Mouse (Mus musculus): ENCODE measurements around the gene Zfand2b.

The Zfand2b gene

DNA sequence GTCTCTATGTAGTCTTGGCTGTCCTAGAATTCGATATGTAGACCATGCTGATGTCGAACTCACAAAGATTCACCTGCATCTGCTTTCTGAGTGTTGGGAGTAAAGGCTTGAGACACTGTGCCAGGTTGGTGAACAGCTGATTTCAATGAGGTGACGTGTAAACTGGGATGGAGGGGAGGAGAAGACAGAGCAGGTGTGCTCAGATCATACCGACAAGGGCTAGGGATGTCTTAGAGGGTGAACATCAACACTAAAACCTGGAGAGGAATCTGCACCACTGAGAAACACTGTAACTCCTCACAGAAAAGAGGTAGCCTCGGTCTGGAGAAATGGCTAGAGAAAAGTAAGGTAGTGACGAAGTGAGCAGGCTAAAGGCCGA, 364 bp upstream of the Zfand2b start:
- no peak for DNase-seq

DNA sequence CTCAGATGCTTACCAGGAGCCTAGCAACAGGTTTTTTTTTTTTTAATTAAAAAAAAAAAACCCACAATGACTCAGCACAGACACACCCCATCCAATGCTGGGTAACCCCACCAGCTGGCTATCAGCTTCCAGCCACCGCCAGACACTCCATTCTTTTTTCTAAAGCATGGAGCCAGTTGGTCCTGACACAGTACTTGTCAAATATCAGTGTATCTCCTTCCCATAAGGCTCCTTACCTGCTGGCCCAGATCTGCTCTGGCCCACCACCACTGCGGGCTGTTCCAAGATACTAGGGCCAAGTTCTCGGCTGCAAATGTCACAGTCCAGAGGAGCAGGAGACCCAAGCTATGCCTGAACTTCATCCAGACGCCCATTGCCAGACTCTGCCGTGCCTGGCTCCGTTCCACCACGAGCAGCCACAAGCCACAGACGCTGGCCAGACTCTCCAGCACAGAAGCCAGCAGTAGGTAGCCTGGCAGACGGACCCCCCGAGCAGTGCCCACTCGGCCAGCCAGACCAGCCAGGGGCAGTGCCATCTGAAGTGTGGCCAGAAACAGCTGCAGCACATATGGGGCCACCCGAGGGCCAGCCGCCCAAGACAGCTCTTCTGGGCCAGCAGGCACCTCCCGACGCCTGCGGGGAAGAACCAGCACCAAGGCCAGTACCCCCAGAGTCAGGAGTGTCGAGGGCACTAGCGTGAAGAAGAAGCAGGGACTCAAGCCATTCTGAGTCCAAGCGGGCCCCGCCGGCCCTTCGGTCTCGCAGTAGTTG, 11.1 kb downstream of the Zfand2b start:
- peak; percentile 83 for DNase-seq

DNA sequence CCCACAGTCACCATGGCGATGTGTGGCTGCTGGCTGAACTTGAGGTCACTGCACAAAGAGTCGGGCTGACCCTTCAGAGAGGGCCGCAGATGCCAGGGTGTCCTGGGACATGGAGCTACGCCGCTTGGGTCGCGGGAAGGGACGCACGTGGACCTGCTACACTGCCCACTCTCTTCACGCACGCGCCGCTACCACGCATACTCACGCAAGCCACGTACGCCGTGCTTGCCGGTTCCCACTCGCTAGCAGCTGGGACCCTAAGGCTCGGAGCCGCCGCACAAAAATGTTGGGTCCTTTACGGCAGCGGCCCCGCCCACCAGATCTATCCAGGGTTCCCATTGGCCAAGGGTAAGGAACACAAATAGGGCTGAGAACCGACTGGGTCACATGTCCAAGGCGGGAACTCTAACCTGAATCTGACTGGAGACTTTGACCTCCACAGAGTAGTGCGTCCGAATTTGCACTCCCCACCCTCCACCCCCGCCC, 11.7 kb downstream of the Zfand2b start, which contains the start of gene Abcb6:
Gene Abcb6 (minus strand): TSS at position 288 of the 486 bp plus-strand sequence.
- peak; percentile 95 for DNase-seq

DNA sequence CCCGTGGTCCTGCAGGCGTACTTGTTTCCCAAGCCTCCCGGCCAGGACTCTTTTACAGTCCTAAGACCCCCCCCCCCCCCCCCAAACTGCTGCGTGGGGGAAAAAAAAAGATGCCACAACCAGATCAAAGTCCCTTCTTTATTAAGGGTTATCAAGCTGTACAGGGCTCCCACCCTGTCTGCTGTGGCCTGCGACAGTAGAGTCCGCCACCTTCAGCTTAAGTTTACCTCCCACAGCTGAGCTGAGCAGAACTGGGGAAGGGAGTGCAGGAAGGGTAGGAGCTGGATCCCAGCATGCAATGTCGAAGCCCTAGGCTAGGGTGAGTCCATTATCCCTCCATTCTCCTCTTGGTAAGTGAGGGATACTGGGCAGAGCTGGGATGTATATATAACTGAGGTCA, 12.3 kb downstream of the Zfand2b start:
- no peak for DNase-seq

DNA sequence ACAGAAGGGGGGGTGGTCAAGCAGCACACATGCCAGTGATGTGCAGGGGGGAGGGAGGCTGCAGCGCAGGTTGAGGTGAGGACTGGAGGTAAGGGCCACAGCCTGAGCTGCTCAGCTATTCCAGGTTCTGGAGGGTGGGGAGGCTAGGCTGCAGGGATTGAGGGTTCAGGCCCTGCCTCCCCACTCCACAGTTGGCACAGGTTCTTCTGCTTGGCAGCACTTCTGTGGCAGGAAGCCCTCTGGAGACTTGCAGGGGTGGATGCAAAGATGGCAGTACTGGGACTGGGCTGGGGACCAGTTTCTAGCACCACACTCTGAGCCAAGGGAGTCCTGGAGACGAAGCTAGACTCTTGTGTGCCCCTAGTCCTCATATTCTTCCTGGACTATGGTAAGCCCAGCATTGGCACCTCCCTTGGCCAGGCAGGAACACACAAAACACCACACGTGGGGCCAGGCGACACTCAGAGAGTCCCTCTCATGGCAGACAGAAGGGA, 13.0 kb downstream of the Zfand2b start:
- no peak for DNase-seq

DNA sequence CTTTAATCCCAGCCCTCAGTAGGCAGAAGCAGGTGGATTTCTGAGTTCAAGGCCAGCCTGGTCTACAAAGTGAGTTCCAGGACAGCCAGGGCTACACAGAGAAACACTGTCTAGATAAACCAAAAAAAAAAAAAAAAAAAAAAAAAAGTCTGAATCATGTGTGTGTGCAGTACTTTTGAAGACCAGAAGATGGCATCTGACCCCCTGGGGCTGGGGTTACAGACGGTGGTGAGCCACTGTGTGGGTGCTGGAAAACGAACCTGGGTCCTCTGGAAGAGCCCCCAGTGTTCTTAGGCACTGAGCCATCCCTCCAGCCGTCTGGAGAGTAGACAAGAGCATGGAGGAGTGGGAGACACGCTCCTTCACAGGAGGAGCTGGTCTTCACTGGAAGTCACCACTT, 13.7 kb downstream of the Zfand2b start:
- no peak for DNase-seq

DNA sequence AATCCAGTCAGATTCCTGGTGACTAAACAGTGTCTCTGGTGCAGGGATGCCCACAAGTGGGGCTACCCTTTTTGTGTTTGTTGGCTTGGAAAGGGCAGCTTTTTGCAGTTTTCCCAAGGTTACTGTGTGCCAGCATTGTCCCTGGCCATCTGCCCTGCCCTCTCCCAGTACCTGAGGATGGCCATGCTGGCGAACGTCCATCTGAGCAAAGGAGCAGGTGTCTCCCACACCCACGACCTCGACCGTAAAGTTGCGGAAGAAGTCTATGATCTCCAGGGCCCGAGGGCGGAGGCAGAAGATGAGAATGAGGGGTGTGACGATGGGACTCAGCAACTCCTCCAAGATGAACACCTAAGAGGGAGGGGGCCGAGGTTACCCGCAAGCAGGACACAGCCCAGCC, 17.0 kb downstream of the Zfand2b start:
- no peak for DNase-seq

DNA sequence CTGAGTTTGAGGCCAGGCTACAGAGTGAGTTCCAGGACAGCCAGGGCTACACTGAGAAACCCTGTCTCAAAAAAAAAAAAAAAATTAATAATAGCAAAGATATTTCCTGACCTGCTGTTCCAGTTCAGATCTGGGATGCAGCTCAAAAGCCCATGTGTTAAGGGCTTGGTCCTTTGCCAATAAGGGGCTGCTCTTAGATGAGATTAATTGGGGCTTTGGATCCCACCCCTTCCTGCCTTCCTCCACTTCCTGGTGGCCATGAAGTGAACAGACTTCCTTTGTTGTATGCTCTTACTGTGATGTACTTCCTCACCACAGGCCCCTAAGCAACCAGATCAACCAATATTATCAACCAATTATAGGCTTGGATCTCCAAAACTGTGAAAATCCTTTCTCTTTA, 18.7 kb downstream of the Zfand2b start:
- no peak for DNase-seq

DNA sequence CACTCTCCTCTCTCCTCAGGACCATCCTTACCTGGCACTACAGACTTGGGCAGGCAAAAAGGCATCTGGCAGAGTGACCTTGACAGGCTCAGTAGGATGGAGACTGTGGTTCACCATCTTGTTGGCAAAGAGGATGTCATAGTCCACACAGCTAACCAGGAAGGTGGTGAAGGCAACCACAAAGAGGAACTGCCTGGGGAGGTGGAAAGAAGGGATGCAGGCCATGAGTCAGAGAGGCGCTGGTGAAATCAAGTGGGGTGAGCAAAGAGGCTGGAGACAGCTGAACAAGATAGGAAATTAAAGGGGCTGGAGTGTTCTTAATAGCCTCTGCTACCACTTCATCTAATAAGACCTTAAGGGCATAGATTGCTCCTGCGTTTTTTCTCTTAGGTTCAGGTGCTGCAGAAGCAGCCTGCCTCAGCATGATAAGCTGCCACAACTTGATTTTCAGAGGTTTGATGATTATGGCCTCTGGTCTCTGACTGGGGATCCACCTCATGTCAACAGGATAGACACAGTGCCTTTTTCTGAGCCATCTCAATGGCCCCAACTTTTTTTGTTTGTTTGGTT, 19.6 kb downstream of the Zfand2b start:
- no peak for DNase-seq

DNA sequence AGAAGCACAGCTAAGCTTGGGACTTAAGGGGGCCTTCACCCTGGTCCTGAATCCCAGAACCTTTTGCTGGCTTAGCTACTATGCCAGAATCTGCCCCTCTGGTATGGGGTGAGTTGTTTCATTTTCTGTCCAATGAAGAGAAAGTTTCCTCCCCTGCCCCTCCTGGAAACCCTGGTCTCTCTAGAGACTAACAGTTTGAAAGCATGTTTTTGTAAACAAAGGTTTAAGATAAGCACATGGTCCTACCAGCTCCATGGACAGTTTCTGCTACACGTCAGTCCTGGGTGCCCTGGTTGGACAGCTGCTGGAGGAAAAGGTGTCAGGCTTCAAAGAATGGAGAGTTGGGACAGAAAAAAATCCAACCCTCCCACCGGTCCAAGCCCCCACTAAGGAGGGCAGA, 22.1 kb downstream of the Zfand2b start:
- no peak for DNase-seq

DNA sequence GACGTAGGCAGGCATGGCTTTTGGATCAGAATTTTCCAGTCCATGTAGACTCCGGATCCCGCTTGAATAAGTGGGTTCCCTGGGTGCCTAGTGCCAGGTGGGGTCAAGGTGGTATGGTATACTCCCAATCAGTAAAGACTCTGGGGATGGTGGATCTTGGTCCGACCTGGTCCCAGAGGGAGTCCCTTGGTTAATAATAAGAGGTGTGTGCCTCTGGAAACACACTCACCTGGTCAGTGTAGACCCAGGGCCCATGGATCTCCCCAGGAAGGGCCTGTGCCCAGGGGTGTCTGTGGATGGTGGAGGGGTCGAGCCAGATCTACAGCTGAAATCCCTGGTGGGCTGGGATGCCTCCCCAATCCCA, 22.8 kb downstream of the Zfand2b start:
- no peak for DNase-seq

DNA sequence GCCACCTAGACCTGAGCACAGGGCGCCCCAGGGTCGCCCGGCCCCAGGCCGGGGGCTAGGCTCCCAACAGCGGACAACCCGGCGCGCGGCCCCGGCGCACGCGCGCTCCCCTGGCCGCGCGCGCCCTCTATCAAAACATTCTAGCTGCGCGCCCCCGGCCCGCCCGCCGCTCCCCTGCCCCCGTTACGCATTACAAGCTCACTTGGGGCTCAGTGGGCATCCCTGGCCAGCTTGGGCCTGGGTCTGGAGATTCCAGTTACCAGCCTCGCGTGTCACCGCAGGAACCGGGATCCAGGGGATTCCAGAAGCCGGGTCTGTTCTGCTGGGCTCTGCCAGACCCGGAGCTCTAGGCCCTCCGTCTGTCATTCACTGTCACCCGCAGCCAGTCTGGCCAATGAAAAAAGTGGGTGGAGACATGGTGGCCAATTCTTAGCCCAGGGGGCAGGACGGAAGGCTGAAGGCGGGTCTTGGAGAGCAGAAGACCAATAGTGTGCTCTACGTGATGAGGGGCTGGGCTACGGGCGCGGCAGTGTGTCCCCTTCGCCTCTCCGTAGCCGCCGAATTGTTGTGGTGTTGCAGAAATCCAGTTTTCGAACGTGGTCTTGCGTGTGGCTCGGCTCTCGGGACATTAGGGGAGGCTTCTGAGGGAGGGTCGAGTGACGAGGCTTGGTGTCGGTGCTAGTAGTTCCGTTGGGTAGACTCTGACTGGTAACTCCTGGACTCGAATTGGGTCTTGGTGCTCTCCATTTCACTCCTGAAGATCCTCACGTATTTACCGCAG, 23.4 kb downstream of the Zfand2b start, which contains the start of the genes Ankzf1 and Atg9a:
Gene Ankzf1 (plus strand): TSS at position 530 of the 781 bp plus-strand sequence.
Gene Atg9a (minus strand): TSS at position 575 of the 781 bp plus-strand sequence.
- peak; percentile 97 for DNase-seq

DNA sequence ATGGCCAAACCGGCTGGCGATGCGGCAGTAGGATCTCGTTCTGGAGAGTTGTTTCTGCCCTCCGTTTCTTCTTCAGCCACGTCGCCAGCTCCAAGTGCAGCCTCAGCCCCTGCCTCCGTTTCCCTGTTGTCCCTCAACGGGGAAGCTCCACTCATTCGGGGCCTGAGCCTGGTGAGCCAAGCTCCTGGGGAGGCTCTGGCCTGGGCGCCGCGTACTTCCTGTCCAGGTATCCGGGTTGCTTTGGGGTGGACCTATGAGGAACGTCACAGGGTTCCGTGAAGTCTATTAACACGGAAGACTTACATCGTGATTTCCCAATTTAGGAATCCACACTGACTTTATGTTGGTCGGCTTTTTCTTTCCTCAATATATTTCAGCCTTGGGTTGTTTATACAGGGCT, 24.0 kb downstream of the Zfand2b start:
- DNase-seq: peak; percentile 69

DNA sequence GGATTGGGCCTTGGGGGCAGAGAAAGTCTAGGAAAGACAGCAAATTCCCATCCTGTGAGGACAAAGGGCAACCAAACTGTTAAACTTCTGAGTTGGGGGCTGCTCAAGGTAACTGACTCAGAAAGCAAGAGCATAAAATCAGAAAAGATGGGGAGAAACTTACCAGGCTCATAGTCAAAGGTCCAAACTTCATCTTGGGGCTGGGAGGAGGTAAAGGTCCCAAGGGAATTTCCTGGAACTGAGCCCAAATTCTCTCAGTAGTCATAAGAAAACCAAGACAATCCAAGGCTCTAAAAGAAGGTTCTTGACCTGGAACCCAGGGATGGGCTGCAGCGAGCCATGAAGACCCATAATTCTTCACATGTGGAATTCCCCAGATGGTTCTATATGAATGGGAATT, 32.8 kb downstream of the Zfand2b start:
- DNase-seq: no peak

DNA sequence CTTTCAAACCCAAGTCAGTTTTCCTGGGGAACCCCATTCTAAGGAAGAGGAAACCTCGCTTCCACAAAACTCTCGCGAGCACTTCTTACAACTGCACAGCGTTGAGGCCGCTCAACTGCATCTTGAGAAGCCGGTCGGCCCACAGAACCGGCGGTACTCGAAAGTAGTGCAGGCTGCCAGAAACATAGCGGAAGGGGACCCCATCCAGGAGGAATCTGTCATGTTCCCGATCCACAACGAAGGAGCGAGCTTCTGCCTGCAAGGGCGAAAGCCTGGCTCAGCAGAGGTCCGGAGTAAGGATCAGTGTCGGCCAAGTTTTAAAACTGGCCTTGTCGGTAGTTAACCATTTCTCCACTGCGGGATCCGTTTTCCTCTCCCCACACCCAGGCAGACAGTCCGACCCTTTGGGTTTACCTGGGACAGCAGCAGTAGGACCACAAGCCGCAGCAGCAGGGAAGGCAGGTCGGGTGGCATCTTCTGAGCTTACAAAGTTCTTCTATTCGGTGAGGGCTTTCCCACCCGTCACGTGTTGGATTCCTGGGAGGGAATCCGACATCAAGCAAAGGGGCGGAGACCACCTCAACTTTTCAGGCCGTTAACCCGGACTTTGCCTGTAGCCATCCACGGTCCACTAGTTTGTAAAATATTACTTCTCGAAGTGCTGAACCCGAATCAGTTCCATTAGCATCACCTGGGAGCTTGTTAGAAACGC, 40.7 kb downstream of the Zfand2b start:
- DNase-seq: peak; percentile 42

DNA sequence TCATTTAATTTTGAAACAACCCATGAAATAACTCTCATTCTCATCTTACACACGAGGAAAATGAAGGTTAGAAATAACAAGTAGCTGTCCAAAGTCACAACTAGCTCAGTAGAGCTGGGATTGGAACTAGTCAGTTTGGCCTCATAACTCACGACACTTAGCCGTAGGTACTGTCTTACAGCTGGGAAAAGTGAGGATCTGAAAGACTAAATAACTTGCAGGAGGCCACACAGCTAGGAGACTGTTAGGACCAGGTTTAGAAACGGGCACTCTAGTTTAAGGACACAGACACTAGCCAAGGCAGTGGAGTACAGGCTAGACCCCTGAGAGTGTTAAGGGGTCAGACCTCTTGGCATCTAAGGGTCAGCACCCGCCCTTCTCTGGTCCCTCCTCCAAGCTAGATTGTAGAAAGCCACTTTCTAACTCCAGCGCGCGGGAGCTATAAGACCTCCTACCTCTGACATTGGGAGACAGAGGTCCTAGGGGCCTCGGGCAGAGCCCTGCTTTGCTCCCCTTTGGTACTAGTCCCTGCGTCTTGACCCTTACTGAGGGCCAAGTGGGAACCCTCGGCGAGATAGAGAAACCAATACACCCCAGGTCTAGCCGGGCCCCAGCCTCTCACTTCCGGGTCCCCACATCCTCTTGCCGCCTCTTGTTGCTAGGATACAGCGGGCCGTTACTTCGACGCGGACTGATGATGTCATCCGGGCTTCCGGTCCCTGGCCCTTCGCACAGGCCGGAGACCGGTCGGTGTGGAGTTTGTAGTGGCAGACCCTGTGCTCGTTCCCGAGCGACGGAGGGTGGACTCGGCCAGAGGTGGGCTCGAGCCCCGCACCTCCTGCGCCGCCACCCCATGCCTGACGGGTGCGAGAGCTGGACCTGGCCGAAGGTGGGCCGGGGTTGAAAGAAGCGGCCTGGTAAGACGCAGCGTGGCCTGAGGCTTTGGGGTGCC, 42.0 kb downstream of the Zfand2b start, which contains the start of the genes Glb1l and Stk16:
Gene Glb1l (minus strand): TSS at position 678 of the 952 bp plus-strand sequence.
Gene Stk16 (plus strand): TSS at position 703 of the 952 bp plus-strand sequence.
- DNase-seq: peak; percentile 94

DNA sequence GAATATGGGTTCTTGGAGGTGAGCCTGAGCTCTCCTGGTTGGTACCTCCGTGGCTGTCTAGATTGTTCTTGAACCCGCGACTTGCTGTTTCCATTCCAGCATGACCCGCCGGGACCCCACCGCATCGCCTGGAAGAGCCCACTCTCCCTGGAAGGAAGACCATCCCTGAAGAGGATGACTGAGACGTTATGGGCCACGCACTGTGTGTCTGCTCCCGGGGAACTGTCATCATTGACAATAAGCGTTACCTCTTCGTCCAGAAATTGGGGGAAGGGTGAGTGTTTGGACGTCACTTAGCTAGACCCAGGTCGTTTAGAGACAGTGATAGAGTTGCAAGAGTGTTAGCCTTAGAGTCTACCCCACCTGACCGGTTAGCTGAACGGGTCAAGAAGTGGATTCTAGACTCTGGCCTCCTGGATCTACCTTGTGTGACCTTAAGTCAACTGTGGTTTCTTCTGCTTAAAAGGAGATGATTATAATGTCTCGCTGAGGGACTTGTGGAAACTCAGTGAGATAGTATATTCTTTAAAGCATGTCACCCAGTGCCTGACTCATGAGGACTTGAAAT, 42.8 kb downstream of the Zfand2b start:
- no peak for DNase-seq

DNA sequence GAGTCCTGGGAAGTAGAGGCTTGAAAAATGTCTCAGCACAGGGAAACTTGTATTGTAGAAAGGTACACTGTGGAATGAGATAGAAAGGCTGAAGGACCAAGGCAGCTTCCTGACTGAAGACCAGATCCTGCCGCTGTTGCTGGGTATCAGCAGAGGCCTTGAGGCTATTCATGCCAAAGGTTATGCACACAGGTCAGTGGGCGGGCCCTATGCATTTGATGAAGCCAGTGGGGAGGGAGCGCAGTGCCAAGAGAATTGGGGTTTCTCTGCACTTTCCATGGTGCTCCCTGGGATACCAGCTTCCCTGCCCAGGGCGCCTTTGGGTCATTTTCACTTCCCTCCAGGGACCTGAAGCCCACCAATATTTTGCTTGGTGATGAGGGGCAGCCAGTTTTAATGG, 44.1 kb downstream of the Zfand2b start:
- DNase-seq: peak; percentile 48

DNA sequence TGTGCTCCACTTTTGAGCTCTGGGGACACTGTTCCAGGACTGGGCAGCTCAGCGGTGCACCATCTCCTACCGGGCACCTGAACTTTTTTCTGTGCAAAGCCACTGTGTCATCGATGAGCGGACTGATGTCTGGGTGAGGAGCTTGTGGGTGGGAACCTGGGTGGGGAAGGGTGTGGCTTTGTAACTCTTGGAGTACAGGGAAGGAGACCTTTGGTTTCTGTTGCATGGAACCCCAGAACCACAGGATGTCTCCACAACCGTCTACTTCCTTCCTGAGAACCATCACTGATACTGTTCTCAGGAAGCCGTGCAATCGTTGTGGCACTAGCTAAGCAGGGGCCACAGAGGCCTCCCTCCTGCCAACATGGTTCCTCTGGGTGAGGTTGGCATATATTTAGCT, 44.6 kb downstream of the Zfand2b start:
- DNase-seq: peak; percentile 77

DNA sequence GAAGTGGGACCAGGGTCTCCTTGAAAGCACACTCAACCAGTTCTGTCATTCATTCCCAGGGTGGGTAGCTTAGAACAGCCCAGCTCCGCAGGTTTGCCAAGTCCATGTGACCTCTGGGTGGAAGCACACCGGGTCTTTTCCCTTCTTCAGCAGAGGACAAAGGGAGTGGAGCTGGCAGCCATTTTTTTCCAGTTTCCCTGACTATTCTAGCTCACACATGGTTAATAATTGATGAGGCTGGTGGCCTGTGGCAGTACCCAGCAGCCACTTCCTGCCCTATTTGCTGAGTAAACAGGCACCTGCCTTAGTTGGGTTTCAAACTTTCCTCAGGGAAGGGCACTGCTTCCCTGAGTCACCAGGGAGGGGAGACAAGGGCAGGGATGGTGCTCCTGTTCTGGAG, 46.0 kb downstream of the Zfand2b start:
- DNase-seq: peak; percentile 16

DNA sequence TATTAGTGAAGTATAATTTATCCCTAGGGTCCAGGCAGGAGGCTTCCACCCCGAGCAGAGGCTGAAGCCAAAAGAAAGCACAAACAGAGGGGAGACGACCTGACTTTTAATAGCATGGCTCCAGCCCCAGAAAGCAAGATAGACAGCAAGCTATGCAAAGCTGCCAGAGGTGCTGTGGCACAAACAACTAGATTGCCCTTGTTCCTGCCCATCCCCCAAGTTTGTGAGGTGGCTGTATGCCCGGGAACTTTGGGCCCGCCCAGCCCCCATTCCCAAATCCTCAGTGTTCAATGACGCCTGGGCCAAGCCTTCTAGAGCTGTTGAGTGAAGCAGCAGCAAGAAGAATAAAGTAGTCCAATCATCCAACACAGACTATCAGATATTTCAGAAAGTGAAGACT, 46.4 kb downstream of the Zfand2b start:
- peak; percentile 24 for DNase-seq

Measured in liver (tissue).